Mouse (Mus musculus) midbrain, embryonic 12.5 days (tissue): ENCODE results near the gene Nln. TPM values are rescaled to one million over a fixed set of nuclear protein-coding genes. Genes with fewer than 3 reads are reported as not detected.

Experiments
- ATAC-seq: fragments of 200-750 bp; cut with Nextera tagmentation; 2 replicates; pipeline ENCODE4 v1.8.0; 2017; ENCODE audit warnings: low read depth, moderate TSS enrichment, moderate library complexity; ENCODE audit not compliant: low FRiP score
- H3K27ac ChIP-seq: fragments of 300-500 bp; sonication (generic); replicated peaks from 2 replicates; pipeline ENCODE4 v1.5.1; 2016; ENCODE audit warnings: mild to moderate bottlenecking
- H3K27me3 ChIP-seq: fragments of 300-500 bp; sonication (generic); 2 replicates; pipeline ENCODE4 v1.6.1; 2016; ENCODE audit warnings: mild to moderate bottlenecking
- H3K36me3 ChIP-seq: fragments of 300-500 bp; sonication (generic); 2 replicates; pipeline ENCODE4 v1.6.1; 2016
- H3K4me1 ChIP-seq: fragments of 300-500 bp; sonication (generic); 2 replicates; pipeline ENCODE4 v1.6.1; 2016
- H3K4me2 ChIP-seq: fragments of 300-500 bp; sonication (generic); replicated peaks from 2 replicates; pipeline ENCODE4 v1.6.1; 2016; ENCODE audit warnings: mild to moderate bottlenecking, moderate library complexity
- H3K4me3 ChIP-seq: fragments of 300-500 bp; sonication (generic); 2 replicates; pipeline ENCODE4 v1.5.1; 2016; ENCODE audit warnings: mild to moderate bottlenecking
- H3K9ac ChIP-seq: fragments of 300-500 bp; sonication (generic); replicated peaks from 2 replicates; pipeline ENCODE4 v1.6.1; 2016; ENCODE audit warnings: mild to moderate bottlenecking, moderate library complexity
- H3K9me3 ChIP-seq: fragments of 300-500 bp; sonication (generic); 2 replicates; pipeline ENCODE4 v1.6.1; 2016; ENCODE audit warnings: mild to moderate bottlenecking
- WGBS: fragments of 180-500 bp; shearing (Covaris S2); methylation state at CpG from one replicate; pipeline ENCODE4 v1.1.7; 2016; 5-methylcytosine and 5-hydroxymethylcytosine counted together
- polyA plus RNA-seq: library from polyadenylated mRNA; unstranded; fragments of >200 nt; fragmentation: Nextera tagmentation; extraction: Ambion mirVana; gene quantifications from 2 replicates; pipeline ENCODE4 v1.2.1, GENCODE M21; 2016

The Nln gene
- 27.4 and 28.0 TPM in 2 replicates for polyA plus RNA-seq

DNA sequence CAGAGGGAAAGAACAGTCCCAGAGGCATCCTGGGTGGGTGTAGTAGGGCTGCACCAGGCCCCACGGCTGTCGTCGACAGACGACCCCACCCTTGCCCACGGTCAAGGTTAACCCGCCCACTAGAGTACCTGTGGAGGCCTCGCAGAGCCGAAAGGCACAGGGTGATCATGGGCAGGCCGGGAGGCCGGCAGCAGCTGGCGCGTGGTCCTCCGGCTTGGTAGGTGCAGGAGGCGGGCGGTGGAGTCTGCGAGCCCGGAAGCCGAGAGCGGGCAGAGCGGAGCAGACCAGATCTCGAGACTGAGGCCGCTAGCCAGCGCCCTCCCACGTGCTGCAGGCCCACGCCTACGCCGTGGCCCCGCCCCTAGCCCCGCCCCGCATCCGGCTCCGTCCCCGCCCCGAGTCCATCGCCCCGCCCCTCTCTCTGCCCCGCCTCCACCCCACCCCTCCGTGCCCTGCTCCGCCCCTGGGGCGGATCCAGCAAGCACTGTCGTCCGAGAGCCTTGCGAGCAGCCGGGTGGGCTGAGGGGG, at the start of gene Nln, which contains the start of gene Sgtb:
TSS of gene Nln (minus strand) at position 327 of the 528 bp plus-strand sequence.
TSS of gene Sgtb (plus strand) at position 454 of the 528 bp plus-strand sequence.
- peak within 1 kb of the TSS; percentile 80 for H3K4me3 ChIP-seq
- no peaks in the 10 kb centered on the region for H3K36me3 ChIP-seq
- H3K9me3 ChIP-seq, result 0 out of 2 replicates have a peak, but pooled peaks cover 1% of the 10 kb centered on the region
- under 1% methylated on average over 37 of the region's 44 CpGs for WGBS
- H3K4me2 ChIP-seq, result peak within 1 kb of the TSS; percentile 96
- peak; percentile 97 for ATAC-seq
- H3K27me3 ChIP-seq, result no peaks in the 10 kb centered on the region
- peak within 1 kb of the TSS; percentile 81 for H3K9ac ChIP-seq
- peak within 1 kb of the TSS; percentile 80 for H3K27ac ChIP-seq
- peaks cover 15% of the 10 kb centered on the region; the same call in 1 of the 2 replicates for H3K4me1 ChIP-seq

GRCm38 (mm10) chr13:104155686-104156085, 46.3 kb upstream of the Nln start:
- no peaks in the 10 kb centered on the region for H3K4me1 ChIP-seq
- H3K4me3 ChIP-seq, result no peak overlapping the region
- no peak overlapping the region for H3K9ac ChIP-seq
- H3K27ac ChIP-seq, result no peak overlapping the region
- ATAC-seq, result no peak
- H3K36me3 ChIP-seq, result peaks cover 52% of the 10 kb centered on the region
- H3K9me3 ChIP-seq, result no peaks in the 10 kb centered on the region
- 84% methylated on average over 1 of the region's 1 CpGs for WGBS
- H3K27me3 ChIP-seq, result no peaks in the 10 kb centered on the region
- no peak overlapping the region for H3K4me2 ChIP-seq

DNA sequence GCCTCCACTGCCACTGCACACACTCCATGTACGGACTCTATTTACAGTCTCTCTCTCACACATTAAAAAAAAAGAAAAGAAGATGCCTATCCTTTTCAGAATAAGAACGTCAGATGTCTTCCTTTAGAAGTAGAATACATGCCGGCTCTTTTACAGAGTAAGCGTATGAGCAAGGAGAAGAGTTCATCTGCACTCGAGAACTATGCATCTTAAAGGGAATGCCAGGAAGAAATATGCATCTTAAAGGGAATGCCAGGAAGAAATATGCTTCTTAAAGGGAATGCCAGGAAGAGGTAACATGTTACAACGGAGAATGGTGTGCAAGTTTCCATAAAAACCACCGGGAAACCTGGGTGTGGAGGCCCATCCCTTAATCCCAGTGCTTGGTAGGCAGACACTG, 45.7 kb upstream of the Nln start:
- H3K27me3 ChIP-seq, result no peaks in the 10 kb centered on the region
- no peak overlapping the region for H3K4me3 ChIP-seq
- peaks cover 47% of the 10 kb centered on the region for H3K36me3 ChIP-seq
- H3K27ac ChIP-seq, result no peak overlapping the region
- no peaks in the 10 kb centered on the region for H3K9me3 ChIP-seq
- H3K9ac ChIP-seq, result no peak overlapping the region
- 92% methylated on average over 7 of the region's 7 CpGs for whole genome bisulfite sequencing
- no peak overlapping the region for H3K4me2 ChIP-seq
- no peaks in the 10 kb centered on the region for H3K4me1 ChIP-seq
- no peak for ATAC-seq

GRCm38 (mm10) chr13:104154180-104154579, 44.8 kb upstream of the Nln start:
- Histone ChIP-seq H3K9me3 (no peaks in the 10 kb centered on the region), H3K4me1 (no peaks in the 10 kb centered on the region), H3K36me3 (peaks cover 42% of the 10 kb centered on the region), H3K27me3 (no peaks in the 10 kb centered on the region), H3K9ac (no peak overlapping the region), H3K27ac (no peak overlapping the region), H3K4me2 (no peak overlapping the region), H3K4me3 (no peak overlapping the region)
- WGBS, result 97% methylated on average over 5 of the region's 5 CpGs
- no peak for ATAC-seq

GRCm38 (mm10) chr13:104145646-104146045, 36.2 kb upstream of the Nln start:
- H3K4me3 ChIP-seq, result no peak overlapping the region
- H3K9me3 ChIP-seq, result no peaks in the 10 kb centered on the region
- H3K4me1 ChIP-seq, result no peaks in the 10 kb centered on the region
- H3K36me3 ChIP-seq, result peaks cover 80% of the 10 kb centered on the region
- 97% methylated on average over 3 of the region's 3 CpGs for WGBS
- H3K4me2 ChIP-seq, result no peak overlapping the region
- no peak overlapping the region for H3K27ac ChIP-seq
- H3K9ac ChIP-seq, result no peak overlapping the region
- H3K27me3 ChIP-seq, result no peaks in the 10 kb centered on the region
- no peak for ATAC-seq

- H3K4me3 ChIP-seq, result no peak overlapping the region
- H3K27me3 ChIP-seq, result no peaks in the 10 kb centered on the region
- peaks cover 88% of the 10 kb centered on the region for H3K36me3 ChIP-seq
- no peak for ATAC-seq
- H3K9ac ChIP-seq, result no peak overlapping the region
- no peaks in the 10 kb centered on the region for H3K9me3 ChIP-seq
- 76% methylated on average over 9 of the region's 9 CpGs for WGBS
- H3K27ac ChIP-seq, result no peak overlapping the region
- H3K4me2 ChIP-seq, result no peak overlapping the region
- H3K4me1 ChIP-seq, result no peaks in the 10 kb centered on the region
Measured at GRCm38 (mm10) chr13:104144871-104145270, 35.5 kb upstream of the Nln start.

DNA sequence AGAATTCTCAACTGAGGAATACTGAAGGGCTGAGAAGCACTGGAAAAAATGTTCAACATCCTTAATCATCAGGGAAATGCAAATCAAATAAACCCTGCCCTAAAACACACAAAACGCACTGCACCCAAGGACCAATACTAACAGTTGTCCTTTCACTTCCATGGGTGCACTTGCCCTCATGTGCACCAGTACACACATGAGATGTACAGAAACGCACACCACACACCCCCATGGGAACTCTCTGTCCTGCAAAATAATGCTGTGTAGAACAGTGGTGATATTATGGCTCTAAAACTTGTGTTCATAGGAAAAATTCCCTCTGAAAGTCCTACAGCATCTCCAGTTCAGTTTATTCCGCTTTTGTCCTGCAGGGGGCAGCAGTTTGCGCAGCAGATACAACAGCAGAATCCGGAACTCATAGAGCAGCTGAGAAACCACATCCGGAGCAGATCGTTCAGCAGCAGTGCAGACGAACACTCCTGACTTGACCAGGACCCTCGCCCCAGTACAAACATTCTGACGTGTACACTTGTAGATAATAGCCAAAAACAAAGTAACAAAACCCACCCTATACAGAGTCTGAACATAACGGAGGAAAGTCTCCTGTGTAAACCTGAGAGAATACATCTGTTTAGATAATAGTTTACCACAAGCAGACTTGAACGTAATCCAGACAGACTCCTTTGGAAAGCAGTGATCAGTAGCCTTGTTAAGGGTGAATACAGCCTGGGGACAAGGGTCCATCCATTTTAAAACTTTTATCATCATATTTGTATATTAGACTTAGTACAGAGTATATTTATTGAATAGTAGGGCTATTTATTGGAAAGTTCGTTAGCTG, 30.2 kb upstream of the Nln start:
- 44% methylated on average over 13 of the region's 13 CpGs for WGBS
- Histone ChIP-seq H3K9me3 (no peaks in the 10 kb centered on the region), H3K27me3 (no peaks in the 10 kb centered on the region), H3K27ac (no peak overlapping the region), H3K4me2 (no peak overlapping the region), H3K4me3 (no peak overlapping the region), H3K36me3 (peaks cover 68% of the 10 kb centered on the region), H3K4me1 (no peaks in the 10 kb centered on the region), H3K9ac (no peak overlapping the region)
- ATAC-seq, result peak; percentile 44; the same call in 1 of the 2 replicates

DNA sequence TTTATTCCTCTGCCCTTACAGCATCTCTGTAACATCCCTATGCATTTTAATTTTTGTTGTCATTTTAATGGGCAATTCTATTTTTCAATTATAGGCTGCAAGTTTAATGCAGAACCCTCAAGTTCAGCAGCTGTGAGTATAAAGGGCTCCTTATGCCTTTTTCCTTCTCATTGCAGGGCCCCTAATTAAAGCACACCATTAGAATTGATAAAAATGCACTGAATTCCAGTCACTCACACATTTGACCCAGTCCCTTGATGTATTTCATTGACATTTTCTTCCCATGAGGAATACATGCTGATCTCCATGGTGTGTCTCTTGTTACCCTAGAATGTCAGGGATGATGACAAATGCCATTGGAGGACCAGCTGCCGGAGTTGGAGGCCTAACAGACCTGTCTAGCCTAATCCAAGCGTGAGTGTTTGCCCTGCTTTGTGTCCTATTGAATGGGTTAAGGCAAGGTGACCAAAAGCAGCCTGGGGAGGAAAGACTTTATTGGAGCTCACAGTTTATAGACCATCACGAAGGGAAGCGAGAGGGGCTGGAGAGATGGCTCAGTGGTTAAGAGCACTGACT, 25.2 kb upstream of the Nln start:
- Histone ChIP-seq H3K27me3 (no peaks in the 10 kb centered on the region), H3K27ac (no peak overlapping the region), H3K36me3 (peaks cover 47% of the 10 kb centered on the region), H3K9me3 (no peaks in the 10 kb centered on the region), H3K4me1 (no peaks in the 10 kb centered on the region), H3K4me2 (no peak overlapping the region), H3K9ac (no peak overlapping the region), H3K4me3 (no peak overlapping the region)
- ATAC-seq, result peak; percentile 34; the same call in 1 of the 2 replicates
- WGBS, result 60% methylated on average over 4 of the region's 4 CpGs

- no peak overlapping the region for H3K4me3 ChIP-seq
Measured at GRCm38 (mm10) chr13:104132561-104132960, 23.1 kb upstream of the Nln start.

DNA sequence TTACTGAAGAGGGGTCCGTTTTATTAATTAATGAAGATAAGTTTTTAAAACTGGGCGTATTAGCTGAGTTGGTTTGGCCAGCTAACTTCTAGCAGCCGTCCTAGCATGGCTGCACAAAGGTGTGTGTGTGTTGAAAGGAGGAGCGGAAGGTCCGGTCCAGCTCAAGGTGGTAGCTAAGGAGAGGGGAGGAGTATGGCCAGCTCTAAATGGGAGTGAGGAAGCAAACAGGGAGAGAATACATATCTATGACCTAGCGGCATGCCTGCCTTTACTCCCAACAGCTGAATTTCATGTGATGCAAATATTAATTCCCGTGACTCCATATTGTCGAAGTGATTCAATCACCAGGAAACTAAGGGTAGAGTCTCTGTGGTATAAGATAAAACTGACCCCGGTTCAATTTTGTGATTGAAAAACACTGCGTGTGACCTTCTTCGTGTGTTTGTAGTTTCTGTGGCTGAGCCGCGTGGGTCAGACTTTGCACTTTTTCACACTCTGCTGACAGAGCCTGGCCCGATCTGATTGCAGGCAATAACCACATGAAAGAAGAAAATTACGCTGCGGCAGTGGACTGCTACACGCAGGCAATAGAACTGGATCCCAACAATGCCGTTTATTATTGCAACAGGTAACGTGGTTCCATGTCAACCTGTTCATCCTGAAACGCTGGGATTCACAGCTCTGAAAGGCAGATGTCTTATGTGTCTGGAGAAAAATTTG, 14.4 kb upstream of the Nln start:
- no peak overlapping the region for H3K4me2 ChIP-seq
- H3K9me3 ChIP-seq, result no peaks in the 10 kb centered on the region
- ATAC-seq, result no peak
- no peak overlapping the region for H3K4me3 ChIP-seq
- no peak overlapping the region for H3K9ac ChIP-seq
- H3K27ac ChIP-seq, result no peak overlapping the region
- H3K36me3 ChIP-seq, result peaks cover 13% of the 10 kb centered on the region
- 89% methylated on average over 20 of the region's 20 CpGs for WGBS
- H3K27me3 ChIP-seq, result no peaks in the 10 kb centered on the region
- H3K4me1 ChIP-seq, result no peaks in the 10 kb centered on the region

More at GRCm38 (mm10) chr13:104132561-104132960, 23.1 kb upstream of the Nln start:
- no peaks in the 10 kb centered on the region for H3K27me3 ChIP-seq
- no peak overlapping the region for H3K4me2 ChIP-seq
- no peaks in the 10 kb centered on the region for H3K9me3 ChIP-seq
- H3K27ac ChIP-seq, result no peak overlapping the region
- H3K4me1 ChIP-seq, result no peaks in the 10 kb centered on the region
- WGBS, result 85% methylated on average over 2 of the region's 2 CpGs
- no peak for ATAC-seq
- peaks cover 43% of the 10 kb centered on the region for H3K36me3 ChIP-seq
- H3K9ac ChIP-seq, result no peak overlapping the region

DNA sequence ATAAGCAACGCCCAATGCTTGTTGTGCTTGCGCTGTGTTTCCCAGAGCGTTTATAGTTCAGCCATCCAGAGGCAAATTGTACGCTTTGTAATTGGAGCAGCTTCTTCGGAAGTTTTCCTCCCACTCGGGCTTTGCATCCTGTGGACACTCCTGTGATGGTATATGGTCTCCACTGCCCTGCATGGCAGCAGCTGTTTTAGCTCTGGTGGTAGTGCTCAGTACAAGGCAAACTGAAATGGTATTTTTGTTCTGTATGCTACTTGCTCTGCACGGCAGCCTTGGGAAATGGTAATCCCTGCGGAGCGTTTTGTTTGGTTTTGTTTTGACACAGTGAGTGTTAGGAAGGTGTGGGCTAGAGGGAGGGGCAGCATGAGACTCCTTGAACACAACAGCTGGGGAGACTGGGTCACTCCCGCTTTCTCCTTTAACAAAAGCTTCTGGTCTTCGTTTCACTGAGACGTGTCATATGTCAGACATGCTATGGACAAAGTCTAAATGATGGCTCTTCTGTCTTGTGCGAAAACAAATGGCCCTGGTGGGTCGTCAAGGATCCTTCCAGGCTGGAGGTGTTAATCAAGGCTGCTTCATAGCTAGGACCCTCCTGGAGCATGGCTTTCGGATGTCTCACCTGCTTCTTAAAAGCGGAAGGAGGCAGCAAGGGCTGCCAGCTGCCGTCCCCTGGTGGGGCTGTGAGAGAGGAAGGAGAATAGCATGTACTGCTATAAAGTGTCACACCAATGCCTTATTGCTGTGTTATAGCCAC, 12.8 kb upstream of the Nln start:
- no peak overlapping the region for H3K4me3 ChIP-seq
- no peak overlapping the region for H3K9ac ChIP-seq
- ATAC-seq, result 0 out of 2 replicates have a peak, but pooled peaks have one; percentile 38
- no peaks in the 10 kb centered on the region for H3K27me3 ChIP-seq
- H3K4me2 ChIP-seq, result no peak overlapping the region
- H3K4me1 ChIP-seq, result no peaks in the 10 kb centered on the region
- no peak overlapping the region for H3K27ac ChIP-seq
- peaks cover 22% of the 10 kb centered on the region for H3K36me3 ChIP-seq
- 71% methylated on average over 17 of the region's 17 CpGs for WGBS
- H3K9me3 ChIP-seq, result no peaks in the 10 kb centered on the region
